Mouse (Mus musculus): ENCODE data around the gene Notch1.
A peak's percentile ranks its signal among the peaks of the same experiment; 100 is the strongest.

The Notch1 gene

GRCm38 (mm10) chr2:26498694-26499093 is 17.8 kb downstream of the Notch1 start:
- no peak for DNase-seq

- DNase-seq: peak; percentile 82
These were observed 18.5 kb downstream of the Notch1 start for GRCm38 (mm10) chr2:26497861-26498533.

- DNase-seq: peak; percentile 75
These were observed 20.0 kb downstream of the Notch1 start for GRCm38 (mm10) chr2:26496451-26496850.

- DNase-seq: no peak
These were observed 20.8 kb downstream of the Notch1 start for GRCm38 (mm10) chr2:26495701-26496100.

- DNase-seq: no peak
These were observed 21.5 kb downstream of the Notch1 start for GRCm38 (mm10) chr2:26494991-26495390.

- no peak for DNase-seq
These were observed 22.1 kb downstream of the Notch1 start for GRCm38 (mm10) chr2:26494396-26494795.

GRCm38 (mm10) chr2:26493021-26493781 is 23.3 kb downstream of the Notch1 start:
- DNase-seq: peak; percentile 70

GRCm38 (mm10) chr2:26490760-26491301 is 25.6 kb downstream of the Notch1 start:
- DNase-seq: no peak

GRCm38 (mm10) chr2:26488535-26489135 is 27.8 kb downstream of the Notch1 start:
- DNase-seq: no peak

- DNase-seq: no peak
These were observed 29.0 kb downstream of the Notch1 start for GRCm38 (mm10) chr2:26487322-26488021.

- DNase-seq: no peak
These were observed 29.6 kb downstream of the Notch1 start for GRCm38 (mm10) chr2:26486835-26487321.

- DNase-seq: no peak
These were observed 30.1 kb downstream of the Notch1 start for GRCm38 (mm10) chr2:26486264-26486810.

- DNase-seq: no peak
These were observed 30.8 kb downstream of the Notch1 start for GRCm38 (mm10) chr2:26485710-26486109.

GRCm38 (mm10) chr2:26485278-26485677 is 31.2 kb downstream of the Notch1 start:
- no peak for DNase-seq

GRCm38 (mm10) chr2:26484169-26484568 is 32.3 kb downstream of the Notch1 start:
- no peak for DNase-seq

- peak; percentile 65 for DNase-seq
These were observed 33.1 kb downstream of the Notch1 start for GRCm38 (mm10) chr2:26483230-26483869.

- DNase-seq: no peak
These were observed 33.6 kb downstream of the Notch1 start for GRCm38 (mm10) chr2:26482824-26483223.

- DNase-seq: peak; percentile 77
These were observed 34.6 kb downstream of the Notch1 start for GRCm38 (mm10) chr2:26481724-26482495.

GRCm38 (mm10) chr2:26480911-26481310 is 35.6 kb downstream of the Notch1 start:
- DNase-seq: no peak

GRCm38 (mm10) chr2:26478685-26479205 is 37.7 kb downstream of the Notch1 start:
- no peak for DNase-seq

GRCm38 (mm10) chr2:26477911-26478310 is 38.6 kb downstream of the Notch1 start:
- no peak for DNase-seq
